Mouse (Mus musculus): ENCODE measurements around the gene Ezr. TPM values are rescaled to one million over a fixed set of nuclear protein-coding genes. Genes with fewer than 3 reads are reported as not detected.
A peak's percentile ranks its signal among the peaks of the same experiment; 100 is the strongest.
"Not testable (repeated sequence)": the region's sequence is repeated elsewhere in the genome, so short reads cannot be mapped to it uniquely, and the experiment has no call there.

Ezr gene
- polyA plus RNA-seq, 1 experiment from 2014 or later = 50.5 TPM

DNA sequence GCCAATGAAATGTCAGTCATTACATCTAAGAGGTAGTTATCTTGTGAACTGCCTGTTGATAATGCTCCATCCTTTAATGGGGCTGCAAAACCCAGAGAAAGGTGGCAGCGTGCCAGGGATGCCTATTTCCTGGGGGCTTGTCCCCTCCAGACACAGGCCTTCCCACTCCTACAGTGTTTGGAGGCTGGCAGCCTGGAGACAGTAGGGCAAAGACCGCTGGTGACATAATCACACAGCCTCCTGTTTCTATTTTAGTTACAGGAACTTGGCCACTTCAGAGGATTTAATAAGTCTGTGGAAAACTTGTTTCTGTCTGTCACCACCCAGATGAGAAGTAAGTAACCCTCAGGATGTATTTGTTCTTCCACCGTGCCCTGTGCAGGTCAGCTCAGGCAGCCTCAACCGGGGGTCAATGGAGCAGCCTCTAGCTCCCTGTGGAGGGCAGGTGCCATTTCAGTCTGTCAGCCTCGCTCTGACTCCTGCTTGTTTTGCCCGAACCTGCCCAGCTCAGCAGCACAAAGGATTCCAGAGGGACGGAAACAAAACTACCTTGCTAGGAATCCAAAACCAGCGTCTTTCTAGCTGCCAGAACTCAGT, 79.9 kb downstream of the Ezr start:
- not testable (repeated sequence) for H3K36me3 ChIP-seq (ENCODE audit: control insufficient read depth, insufficient read depth, low read length); H3K4me3 ChIP-seq (ENCODE audit: low read depth, low read length); H3K4me1 ChIP-seq (ENCODE audit: control insufficient read depth, insufficient read depth, low read length); H3K9me3 ChIP-seq (ENCODE audit: control insufficient read depth, low read length); H3K9ac ChIP-seq (replicated peaks; ENCODE audit: low read depth, low read length); H3K27ac ChIP-seq (ENCODE audit: low read depth, low read length); H3K27me3 ChIP-seq (ENCODE audit: control insufficient read depth, insufficient read depth, low read length); H3K4me2 ChIP-seq (ENCODE audit: low read depth, low read length)
- WGBS = 59% methylated on average over 2 of the region's 8 CpGs
- 0 out of 2 replicates have a peak, but pooled peaks have one; percentile 27 for ATAC-seq (ENCODE audit: low read depth)

DNA sequence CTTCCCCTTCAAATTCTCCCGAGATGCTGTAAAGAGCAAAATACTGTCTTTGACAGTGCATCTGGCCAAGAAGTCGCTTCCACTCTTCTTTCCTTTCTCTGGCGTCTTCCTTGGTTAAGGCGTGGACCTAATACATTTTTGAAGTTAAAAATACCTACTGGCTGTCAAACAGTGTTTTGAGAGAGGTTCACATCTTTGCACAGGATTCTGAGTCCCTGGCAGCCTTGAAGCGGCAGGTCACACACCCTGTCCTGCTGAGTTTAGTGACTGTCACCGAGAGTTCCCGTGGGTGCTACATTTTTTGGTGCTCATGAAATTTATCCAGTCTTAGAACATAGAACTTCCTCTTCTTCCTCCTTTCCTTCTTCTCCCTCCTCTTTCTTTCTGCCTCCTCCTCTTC, 82.5 kb downstream of the Ezr start:
- H3K27me3 ChIP-seq (ENCODE audit: control insufficient read depth, insufficient read depth, low read length); H3K27ac ChIP-seq (ENCODE audit: low read depth, low read length); H3K4me3 ChIP-seq (ENCODE audit: low read depth, low read length); H3K9ac ChIP-seq (replicated peaks; ENCODE audit: low read depth, low read length); H3K9me3 ChIP-seq (ENCODE audit: control insufficient read depth, low read length); H3K4me1 ChIP-seq (ENCODE audit: control insufficient read depth, insufficient read depth, low read length); ATAC-seq (ENCODE audit: low read depth); H3K36me3 ChIP-seq (ENCODE audit: control insufficient read depth, insufficient read depth, low read length); H3K4me2 ChIP-seq (ENCODE audit: low read depth, low read length): not testable (repeated sequence)
- WGBS = 78% methylated on average over 3 of the region's 7 CpGs

DNA sequence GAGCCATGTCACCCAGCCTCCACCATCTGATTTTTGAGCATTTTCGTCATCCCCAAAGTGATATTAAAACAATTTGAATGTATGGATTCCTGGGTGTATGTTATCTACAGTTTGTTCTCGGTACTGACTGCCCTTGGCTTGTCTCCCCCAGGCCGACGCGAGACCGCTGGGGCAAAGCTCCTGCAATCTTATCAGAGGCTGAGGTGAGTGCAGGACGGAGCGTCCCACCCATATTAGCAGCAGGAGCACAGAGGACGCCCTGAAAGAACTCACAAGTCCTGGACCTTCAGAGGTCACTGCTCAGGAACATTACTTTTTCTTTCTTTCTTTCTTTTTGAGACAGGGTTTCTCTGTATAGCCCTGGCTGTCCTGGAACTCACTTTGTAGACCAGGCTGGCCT, 83.1 kb downstream of the Ezr start:
- H3K27me3 ChIP-seq (ENCODE audit: control insufficient read depth, insufficient read depth, low read length); H3K9ac ChIP-seq (replicated peaks; ENCODE audit: low read depth, low read length); H3K27ac ChIP-seq (ENCODE audit: low read depth, low read length); H3K4me1 ChIP-seq (ENCODE audit: control insufficient read depth, insufficient read depth, low read length); H3K36me3 ChIP-seq (ENCODE audit: control insufficient read depth, insufficient read depth, low read length); H3K4me2 ChIP-seq (ENCODE audit: low read depth, low read length); ATAC-seq (ENCODE audit: low read depth); H3K9me3 ChIP-seq (ENCODE audit: control insufficient read depth, low read length); H3K4me3 ChIP-seq (ENCODE audit: low read depth, low read length): not testable (repeated sequence)
- WGBS = 93% methylated on average over 8 of the region's 9 CpGs

DNA sequence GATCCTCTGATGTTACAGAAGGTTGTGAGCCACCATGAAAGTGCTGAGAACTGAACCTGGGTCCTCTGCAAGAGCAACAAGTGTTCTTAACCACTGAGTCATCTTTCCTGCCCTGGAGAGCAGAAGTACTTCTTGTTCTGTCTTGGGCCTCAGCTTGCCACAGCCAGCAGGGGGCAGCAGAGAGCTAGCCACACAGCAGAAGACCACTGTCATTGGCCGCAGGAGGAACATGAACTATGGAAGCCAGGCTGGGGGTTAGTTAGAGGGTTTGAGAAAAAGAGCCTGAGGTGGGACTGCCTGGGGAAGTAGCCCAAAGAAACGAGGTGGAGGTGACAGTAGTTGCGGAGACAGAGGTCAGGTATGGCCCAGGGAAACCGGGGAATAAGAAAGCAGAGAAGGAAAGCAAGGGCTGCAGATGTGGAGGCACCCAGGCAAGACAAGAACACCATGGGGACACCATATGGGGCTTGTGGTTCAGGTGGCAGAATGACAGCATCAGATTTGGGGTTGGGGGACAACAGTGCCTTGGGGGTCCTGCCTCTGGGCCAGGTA, 85.3 kb downstream of the Ezr start:
- H3K4me2 ChIP-seq (ENCODE audit: low read depth, low read length); H3K4me1 ChIP-seq (ENCODE audit: control insufficient read depth, insufficient read depth, low read length); H3K9ac ChIP-seq (replicated peaks; ENCODE audit: low read depth, low read length); H3K36me3 ChIP-seq (ENCODE audit: control insufficient read depth, insufficient read depth, low read length); H3K4me3 ChIP-seq (ENCODE audit: low read depth, low read length); H3K27me3 ChIP-seq (ENCODE audit: control insufficient read depth, insufficient read depth, low read length); H3K9me3 ChIP-seq (ENCODE audit: control insufficient read depth, low read length); H3K27ac ChIP-seq (ENCODE audit: low read depth, low read length): not testable (repeated sequence)
- WGBS = 59% methylated on average over 2 of the region's 4 CpGs
- ATAC-seq (ENCODE audit: low read depth) = peak; percentile 65; the same call in 1 of the 2 replicates

DNA sequence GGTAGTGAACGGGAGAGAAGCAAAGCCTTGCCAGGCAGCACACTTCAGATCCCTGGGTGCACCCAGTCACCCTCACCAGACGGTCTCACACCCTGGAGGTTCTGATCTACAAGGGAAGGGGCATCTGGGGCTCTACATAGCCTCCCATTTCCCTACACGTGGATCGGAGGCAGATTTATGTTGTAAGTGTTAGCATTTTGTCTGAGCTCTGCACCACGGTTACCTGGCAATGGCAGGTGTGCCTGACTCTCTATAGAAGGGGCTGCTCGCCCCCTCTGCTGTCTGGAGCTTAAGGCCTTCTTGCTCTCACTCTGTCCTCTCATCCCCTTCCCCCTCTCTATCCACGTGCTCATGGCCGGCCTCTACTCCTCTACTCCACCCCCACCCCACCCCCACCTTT, 86.1 kb downstream of the Ezr start:
- H3K9ac ChIP-seq (replicated peaks; ENCODE audit: low read depth, low read length); H3K9me3 ChIP-seq (ENCODE audit: control insufficient read depth, low read length); ATAC-seq (ENCODE audit: low read depth); H3K4me1 ChIP-seq (ENCODE audit: control insufficient read depth, insufficient read depth, low read length); H3K36me3 ChIP-seq (ENCODE audit: control insufficient read depth, insufficient read depth, low read length); H3K27ac ChIP-seq (ENCODE audit: low read depth, low read length); H3K4me3 ChIP-seq (ENCODE audit: low read depth, low read length); H3K4me2 ChIP-seq (ENCODE audit: low read depth, low read length); H3K27me3 ChIP-seq (ENCODE audit: control insufficient read depth, insufficient read depth, low read length): not testable (repeated sequence)
- WGBS = 67% methylated on average over 8 of the region's 8 CpGs

DNA sequence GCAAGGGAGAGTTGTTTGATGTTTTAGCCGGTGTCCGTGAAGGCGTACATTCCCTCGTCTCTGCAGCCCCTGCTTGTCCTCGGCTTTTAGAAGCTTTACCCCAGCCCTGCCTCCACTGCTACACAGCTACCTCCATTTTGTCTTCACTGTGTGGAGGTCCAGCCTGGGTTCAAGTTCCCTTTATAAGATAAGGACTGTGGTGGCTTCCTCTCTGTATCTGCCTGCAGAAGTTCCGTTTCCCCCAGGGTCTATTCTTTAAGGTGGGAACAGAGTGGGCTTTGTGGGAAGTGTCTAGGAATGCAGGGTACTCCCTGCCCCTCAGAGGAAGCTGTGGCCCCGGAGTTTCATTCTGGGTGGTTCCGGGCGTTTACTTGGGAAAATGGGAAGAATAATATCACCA, 86.9 kb downstream of the Ezr start:
- not testable (repeated sequence) for H3K27ac ChIP-seq (ENCODE audit: low read depth, low read length); H3K9ac ChIP-seq (replicated peaks; ENCODE audit: low read depth, low read length); H3K4me1 ChIP-seq (ENCODE audit: control insufficient read depth, insufficient read depth, low read length); H3K36me3 ChIP-seq (ENCODE audit: control insufficient read depth, insufficient read depth, low read length); H3K4me3 ChIP-seq (ENCODE audit: low read depth, low read length); H3K4me2 ChIP-seq (ENCODE audit: low read depth, low read length); H3K9me3 ChIP-seq (ENCODE audit: control insufficient read depth, low read length); H3K27me3 ChIP-seq (ENCODE audit: control insufficient read depth, insufficient read depth, low read length); ATAC-seq (ENCODE audit: low read depth)
- WGBS = 78% methylated on average over 9 of the region's 9 CpGs

DNA sequence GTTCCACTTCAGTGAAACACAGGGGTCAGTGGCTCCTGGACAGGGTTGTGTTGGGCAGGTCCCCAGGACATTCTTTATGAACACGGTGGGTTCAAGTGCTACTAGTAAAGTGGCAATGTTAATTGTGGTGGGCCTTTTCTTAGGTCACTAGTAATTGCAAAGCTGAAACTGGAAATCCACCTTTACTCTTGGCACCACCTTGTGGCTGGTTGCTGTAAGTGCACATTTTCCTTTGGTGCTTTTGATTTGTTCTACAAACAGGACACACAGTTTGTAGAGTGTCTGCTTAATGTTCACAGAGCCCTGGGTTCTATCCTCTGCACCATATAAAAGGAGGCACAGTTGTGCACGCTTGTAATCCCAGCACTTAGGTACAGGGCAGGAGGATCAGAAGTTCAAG, 91.0 kb downstream of the Ezr start:
- H3K27ac ChIP-seq (ENCODE audit: low read depth, low read length); ATAC-seq (ENCODE audit: low read depth); H3K9me3 ChIP-seq (ENCODE audit: control insufficient read depth, low read length); H3K36me3 ChIP-seq (ENCODE audit: control insufficient read depth, insufficient read depth, low read length); H3K27me3 ChIP-seq (ENCODE audit: control insufficient read depth, insufficient read depth, low read length); H3K4me1 ChIP-seq (ENCODE audit: control insufficient read depth, insufficient read depth, low read length); H3K4me3 ChIP-seq (ENCODE audit: low read depth, low read length); H3K4me2 ChIP-seq (ENCODE audit: low read depth, low read length); H3K9ac ChIP-seq (replicated peaks; ENCODE audit: low read depth, low read length): not testable (repeated sequence)
- WGBS = 13% methylated on average over 2 of the region's 2 CpGs

DNA sequence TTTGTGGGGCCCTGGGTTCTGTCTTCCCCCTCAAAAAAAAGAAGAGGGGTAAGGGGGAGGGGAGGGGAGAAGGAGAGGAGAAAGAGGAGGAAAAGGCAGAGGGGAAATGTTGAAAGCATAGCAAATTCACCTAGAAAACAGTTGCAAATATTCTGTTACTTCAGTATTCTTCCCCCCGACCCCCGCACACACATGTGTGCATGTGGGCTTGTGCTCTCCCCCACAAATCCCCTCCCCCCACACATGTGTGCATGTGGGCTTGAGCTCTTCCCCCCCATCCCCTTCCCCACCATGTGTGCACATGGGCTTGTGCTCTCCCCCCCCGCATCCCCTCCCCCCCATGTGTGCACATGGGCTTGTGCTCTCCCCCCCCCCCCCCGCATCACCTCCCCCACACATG, 93.2 kb downstream of the Ezr start:
- H3K4me3 ChIP-seq (ENCODE audit: low read depth, low read length); H3K36me3 ChIP-seq (ENCODE audit: control insufficient read depth, insufficient read depth, low read length); H3K27me3 ChIP-seq (ENCODE audit: control insufficient read depth, insufficient read depth, low read length); ATAC-seq (ENCODE audit: low read depth); H3K4me1 ChIP-seq (ENCODE audit: control insufficient read depth, insufficient read depth, low read length); H3K27ac ChIP-seq (ENCODE audit: low read depth, low read length); H3K4me2 ChIP-seq (ENCODE audit: low read depth, low read length); H3K9ac ChIP-seq (replicated peaks; ENCODE audit: low read depth, low read length); H3K9me3 ChIP-seq (ENCODE audit: control insufficient read depth, low read length): not testable (repeated sequence)
- 84% methylated on average over 2 of the region's 4 CpGs for WGBS
